Mouse (Mus musculus): ENCODE results near the gene Slc50a1. TPM values are rescaled to one million over a fixed set of nuclear protein-coding genes. Genes with fewer than 3 reads are reported as not detected.

Gene Slc50a1
- polyA plus RNA-seq, 1 experiment from 2014 or later = 34.7 TPM

- WGBS = 41% methylated on average over 2 of the region's 2 CpGs
- DNase-seq (ENCODE audit: low spot score, missing footprints) = no peak
- no peaks in the 10 kb centered on the region for H3K9me3 ChIP-seq (ENCODE audit: control insufficient read depth, low read length)
- no peak overlapping the region for H3K4me3 ChIP-seq (ENCODE audit: low read depth, low read length)
- peaks cover 38% of the 10 kb centered on the region for H3K27me3 ChIP-seq (ENCODE audit: control insufficient read depth, insufficient read depth, low read length)
- H3K4me1 ChIP-seq (ENCODE audit: control insufficient read depth, insufficient read depth, low read length) = peaks cover 28% of the 10 kb centered on the region
- peak; percentile 2; the same call in 1 of the 2 replicates for ATAC-seq (ENCODE audit: low FRiP score)
- no peak overlapping the region; the same call in 1 of the 2 replicates for H3K4me2 ChIP-seq
- no peak overlapping the region; the same call in 1 of the 2 replicates for H3K9ac ChIP-seq (ENCODE audit: low read length)
- no peak overlapping the region for H3K27ac ChIP-seq (ENCODE audit: low read depth, low read length)
- H3K36me3 ChIP-seq (ENCODE audit: control insufficient read depth, insufficient read depth, low read length) = no peaks in the 10 kb centered on the region
Observed at GRCm38 (mm10) chr3:89314791-89315190, 44.4 kb upstream of the Slc50a1 start.

DNA sequence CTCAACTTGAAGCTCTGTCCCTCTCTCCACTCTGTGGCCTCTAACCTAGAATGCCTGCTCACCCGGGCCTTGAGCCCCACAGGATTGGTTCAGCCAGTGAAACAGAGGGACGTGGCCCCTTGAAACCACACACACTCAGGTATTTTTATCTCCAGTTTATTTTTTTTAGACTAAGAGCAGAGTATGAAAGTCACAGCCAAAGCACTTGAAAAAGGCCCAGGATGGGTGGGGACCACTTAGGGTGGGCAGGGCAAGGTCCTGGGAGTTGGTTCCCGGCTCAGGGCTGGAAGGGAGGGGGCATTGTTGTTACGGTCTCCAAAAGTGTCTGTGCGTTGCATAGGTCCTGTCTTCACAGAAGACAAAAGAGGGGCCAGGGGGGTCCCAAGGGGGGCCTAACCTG lies 44.0 kb upstream of the Slc50a1 start:
- Histone ChIP-seq H3K9ac (ENCODE audit: low read length) (no peak overlapping the region), H3K27ac (ENCODE audit: low read depth, low read length) (no peak overlapping the region), H3K9me3 (ENCODE audit: control insufficient read depth, low read length) (no peaks in the 10 kb centered on the region), H3K4me3 (ENCODE audit: low read depth, low read length) (no peak overlapping the region), H3K27me3 (ENCODE audit: control insufficient read depth, insufficient read depth, low read length) (peaks cover 33% of the 10 kb centered on the region), H3K4me1 (ENCODE audit: control insufficient read depth, insufficient read depth, low read length) (peaks cover 23% of the 10 kb centered on the region), H3K4me2 (no peak overlapping the region), H3K36me3 (ENCODE audit: control insufficient read depth, insufficient read depth, low read length) (no peaks in the 10 kb centered on the region)
- DNase-seq (ENCODE audit: low spot score, missing footprints) = no peak
- no peak for ATAC-seq (ENCODE audit: low FRiP score)
- 77% methylated on average over 5 of the region's 5 CpGs for WGBS

GRCm38 (mm10) chr3:89308089-89308488 lies 37.7 kb upstream of the Slc50a1 start:
- DNase-seq (ENCODE audit: low spot score, missing footprints) (peak; percentile 95), ATAC-seq (ENCODE audit: low FRiP score) (peak; percentile 82)
- Histone ChIP-seq H3K36me3 (ENCODE audit: control insufficient read depth, insufficient read depth, low read length) (no peaks in the 10 kb centered on the region), H3K9ac (ENCODE audit: low read length) (no peak overlapping the region), H3K9me3 (ENCODE audit: control insufficient read depth, low read length) (no peaks in the 10 kb centered on the region), H3K27me3 (ENCODE audit: control insufficient read depth, insufficient read depth, low read length) (no peaks in the 10 kb centered on the region), H3K4me3 (ENCODE audit: low read depth, low read length) (no peak overlapping the region), H3K4me1 (ENCODE audit: control insufficient read depth, insufficient read depth, low read length) (no peaks in the 10 kb centered on the region), H3K4me2 (no peak overlapping the region), H3K27ac (ENCODE audit: low read depth, low read length) (no peak overlapping the region)
- WGBS = 5% methylated on average over 9 of the region's 9 CpGs

GRCm38 (mm10) chr3:89305551-89306325 lies 35.4 kb upstream of the Slc50a1 start:
- H3K27ac ChIP-seq (ENCODE audit: low read depth, low read length) = no peak overlapping the region
- WGBS = 72% methylated on average over 8 of the region's 8 CpGs

DNA sequence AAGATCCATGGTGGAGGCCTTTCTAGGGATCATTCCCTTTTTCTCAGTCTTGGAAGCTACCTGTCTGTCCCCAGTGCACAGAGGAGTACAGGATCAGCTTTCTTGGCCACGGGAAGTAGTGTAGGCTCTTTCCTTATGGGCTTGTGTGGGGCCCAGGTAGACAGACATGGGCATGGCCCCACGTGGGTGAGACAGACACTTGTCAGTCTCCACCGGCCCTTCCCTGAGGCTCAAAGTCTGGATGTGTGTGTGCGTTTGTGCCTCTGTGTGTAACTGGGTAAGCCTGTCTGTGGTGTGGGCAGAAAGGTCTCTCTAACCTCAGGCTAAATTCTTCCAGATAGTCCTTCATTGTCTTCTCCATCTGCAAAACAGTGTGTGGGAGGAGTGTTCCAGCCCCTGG lies 34.7 kb upstream of the Slc50a1 start:
- H3K4me2 ChIP-seq = no peak overlapping the region
- H3K27me3 ChIP-seq (ENCODE audit: control insufficient read depth, insufficient read depth, low read length) = 0 out of 2 replicates have a peak, but pooled peaks cover 3% of the 10 kb centered on the region
- H3K9ac ChIP-seq (ENCODE audit: low read length) = no peak overlapping the region
- no peaks in the 10 kb centered on the region for H3K9me3 ChIP-seq (ENCODE audit: control insufficient read depth, low read length)
- no peak overlapping the region for H3K4me3 ChIP-seq (ENCODE audit: low read depth, low read length)
- DNase-seq (ENCODE audit: low spot score, missing footprints) (no peak), ATAC-seq (ENCODE audit: low FRiP score) (no peak)
- no peak overlapping the region for H3K27ac ChIP-seq (ENCODE audit: low read depth, low read length)
- WGBS = 69% methylated on average over 4 of the region's 4 CpGs
- no peaks in the 10 kb centered on the region for H3K36me3 ChIP-seq (ENCODE audit: control insufficient read depth, insufficient read depth, low read length)
- no peaks in the 10 kb centered on the region for H3K4me1 ChIP-seq (ENCODE audit: control insufficient read depth, insufficient read depth, low read length)

More at GRCm38 (mm10) chr3:89305551-89306325, 35.4 kb upstream of the Slc50a1 start:
- ATAC-seq (ENCODE audit: low FRiP score) (no peak), DNase-seq (ENCODE audit: low spot score, missing footprints) (no peak)
- Histone ChIP-seq H3K4me2 (no peak overlapping the region), H3K9ac (ENCODE audit: low read length) (no peak overlapping the region), H3K4me1 (ENCODE audit: control insufficient read depth, insufficient read depth, low read length) (no peaks in the 10 kb centered on the region), H3K27me3 (ENCODE audit: control insufficient read depth, insufficient read depth, low read length) (no peaks in the 10 kb centered on the region), H3K4me3 (ENCODE audit: low read depth, low read length) (no peak overlapping the region), H3K36me3 (ENCODE audit: control insufficient read depth, insufficient read depth, low read length) (no peaks in the 10 kb centered on the region), H3K9me3 (ENCODE audit: control insufficient read depth, low read length) (no peaks in the 10 kb centered on the region)

GRCm38 (mm10) chr3:89304440-89304839 lies 34.1 kb upstream of the Slc50a1 start:
- WGBS = 73% methylated on average over 6 of the region's 6 CpGs
- Histone ChIP-seq H3K4me2 (no peak overlapping the region), H3K4me1 (ENCODE audit: control insufficient read depth, insufficient read depth, low read length) (no peaks in the 10 kb centered on the region), H3K36me3 (ENCODE audit: control insufficient read depth, insufficient read depth, low read length) (no peaks in the 10 kb centered on the region), H3K9ac (ENCODE audit: low read length) (no peak overlapping the region), H3K4me3 (ENCODE audit: low read depth, low read length) (no peak overlapping the region), H3K27me3 (ENCODE audit: control insufficient read depth, insufficient read depth, low read length) (0 out of 2 replicates have a peak, but pooled peaks cover 4% of the 10 kb centered on the region), H3K27ac (ENCODE audit: low read depth, low read length) (no peak overlapping the region), H3K9me3 (ENCODE audit: control insufficient read depth, low read length) (no peaks in the 10 kb centered on the region)
- ATAC-seq (ENCODE audit: low FRiP score) (no peak), DNase-seq (ENCODE audit: low spot score, missing footprints) (no peak)

DNA sequence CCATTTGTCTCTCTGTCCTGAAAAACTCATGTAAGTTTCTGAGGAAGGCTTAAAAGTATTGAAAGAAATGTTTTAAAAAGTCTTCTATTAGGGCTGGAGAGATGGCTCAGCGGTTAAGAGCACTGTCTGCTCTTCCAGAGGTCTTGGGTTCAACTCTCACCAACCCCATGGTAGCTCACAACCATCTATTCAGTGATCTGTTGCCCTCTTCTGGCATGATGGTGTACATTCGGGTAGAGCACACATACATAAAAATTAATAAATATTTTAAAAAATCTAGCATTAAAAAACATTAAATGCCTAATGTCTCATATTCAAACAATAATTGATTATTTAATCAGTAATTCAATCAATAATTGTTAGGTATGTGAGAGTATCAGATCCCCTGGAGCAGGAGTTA lies 30.1 kb upstream of the Slc50a1 start:
- Histone ChIP-seq H3K27me3 (ENCODE audit: control insufficient read depth, insufficient read depth, low read length) (0 out of 2 replicates have a peak, but pooled peaks cover 4% of the 10 kb centered on the region), H3K9me3 (ENCODE audit: control insufficient read depth, low read length) (no peaks in the 10 kb centered on the region), H3K4me1 (ENCODE audit: control insufficient read depth, insufficient read depth, low read length) (no peaks in the 10 kb centered on the region), H3K4me2 (no peak overlapping the region), H3K27ac (ENCODE audit: low read depth, low read length) (no peak overlapping the region), H3K9ac (ENCODE audit: low read length) (no peak overlapping the region), H3K36me3 (ENCODE audit: control insufficient read depth, insufficient read depth, low read length) (no peaks in the 10 kb centered on the region), H3K4me3 (ENCODE audit: low read depth, low read length) (no peak overlapping the region)
- WGBS = 63% methylated on average over 2 of the region's 2 CpGs
- DNase-seq (ENCODE audit: low spot score, missing footprints) (no peak), ATAC-seq (ENCODE audit: low FRiP score) (no peak)

DNA sequence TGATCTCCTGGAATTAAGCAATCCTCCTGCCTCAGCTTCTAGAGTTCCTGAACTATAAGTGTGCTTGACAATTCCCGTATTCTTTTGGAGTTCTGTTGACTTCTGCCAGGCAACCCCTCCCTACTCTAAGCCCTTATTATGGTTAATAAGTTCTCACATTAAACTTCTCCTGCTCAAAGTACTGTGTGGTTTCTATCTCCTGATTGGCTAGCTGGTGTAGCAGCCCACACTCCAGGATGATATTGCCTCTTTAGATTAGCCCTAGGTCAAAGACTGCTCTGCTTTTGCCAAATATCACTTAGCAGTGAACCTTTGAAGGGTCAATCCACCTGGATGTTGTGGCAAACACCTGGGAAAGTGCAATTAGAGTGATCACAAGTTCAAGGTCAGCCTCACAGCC lies 29.7 kb upstream of the Slc50a1 start:
- Histone ChIP-seq H3K9me3 (ENCODE audit: control insufficient read depth, low read length) (no peaks in the 10 kb centered on the region), H3K4me2 (peak overlapping the region; percentile 29; the same call in 1 of the 2 replicates), H3K27me3 (ENCODE audit: control insufficient read depth, insufficient read depth, low read length) (0 out of 2 replicates have a peak, but pooled peaks cover 4% of the 10 kb centered on the region), H3K36me3 (ENCODE audit: control insufficient read depth, insufficient read depth, low read length) (no peaks in the 10 kb centered on the region), H3K4me3 (ENCODE audit: low read depth, low read length) (no peak overlapping the region), H3K27ac (ENCODE audit: low read depth, low read length) (no peak overlapping the region), H3K9ac (ENCODE audit: low read length) (no peak overlapping the region), H3K4me1 (ENCODE audit: control insufficient read depth, insufficient read depth, low read length) (no peaks in the 10 kb centered on the region)
- WGBS = 80% methylated on average over 1 of the region's 1 CpGs
- ATAC-seq (ENCODE audit: low FRiP score) = no peak
- DNase-seq (ENCODE audit: low spot score, missing footprints) = no peak

DNA sequence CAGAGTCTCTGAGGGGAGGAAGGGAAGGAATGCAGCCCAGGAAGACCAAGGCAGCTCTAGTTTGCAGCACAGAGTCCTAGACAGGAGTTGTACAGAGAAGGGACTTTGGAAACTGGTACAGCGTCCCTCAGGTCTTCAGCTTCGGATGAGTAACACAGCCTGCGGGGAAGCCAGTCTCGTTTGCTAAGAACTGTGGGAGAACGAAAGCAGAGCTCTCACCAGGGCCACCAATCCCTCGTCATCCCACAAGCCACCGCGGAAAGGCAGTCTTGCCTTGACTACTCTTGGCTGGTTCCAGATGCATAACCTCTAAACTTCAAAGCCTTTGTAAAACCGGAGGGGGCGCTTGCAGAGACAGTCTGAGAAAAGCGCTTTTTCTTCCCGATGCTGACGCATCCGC lies 29.1 kb upstream of the Slc50a1 start:
- H3K4me3 ChIP-seq (ENCODE audit: low read depth, low read length) = peak overlapping the region; percentile 13; the same call in 1 of the 2 replicates
- H3K4me2 ChIP-seq = peak overlapping the region; percentile 29
- 0 out of 2 replicates have a peak, but pooled peaks cover 4% of the 10 kb centered on the region for H3K27me3 ChIP-seq (ENCODE audit: control insufficient read depth, insufficient read depth, low read length)
- WGBS = 5% methylated on average over 14 of the region's 14 CpGs
- DNase-seq (ENCODE audit: low spot score, missing footprints) = peak; percentile 92
- no peaks in the 10 kb centered on the region for H3K9me3 ChIP-seq (ENCODE audit: control insufficient read depth, low read length)
- no peak overlapping the region for H3K27ac ChIP-seq (ENCODE audit: low read depth, low read length)
- ATAC-seq (ENCODE audit: low FRiP score) = no peak
- peak overlapping the region; percentile 43 for H3K9ac ChIP-seq (ENCODE audit: low read length)
- H3K4me1 ChIP-seq (ENCODE audit: control insufficient read depth, insufficient read depth, low read length) = no peaks in the 10 kb centered on the region
- no peaks in the 10 kb centered on the region for H3K36me3 ChIP-seq (ENCODE audit: control insufficient read depth, insufficient read depth, low read length)

Measured in midbrain, embryonic 11.5 days (tissue).